Mouse (Mus musculus): ENCODE data around the gene Tpbpb. TPM values are rescaled to one million over a fixed set of nuclear protein-coding genes. Genes with fewer than 3 reads are reported as not detected.
"Not testable (repeated sequence)": the region's sequence is repeated elsewhere in the genome, so short reads cannot be mapped to it uniquely, and the experiment has no call there.

Gene Tpbpb
- total RNA-seq (2014; rRNA removed): not detected in 2 replicates
- not detected in 2 replicates for polyA plus RNA-seq (2015; fragmentation: Nextera tagmentation; extraction: Ambion mirVana)

- not testable (repeated sequence) for H3K27me3 ChIP-seq (ENCODE audit: insufficient read depth, low read length); DNase-seq (ENCODE audit: low spot score); H3K27ac ChIP-seq; H3K4me1 ChIP-seq (ENCODE audit: insufficient read depth, low read length); H3K36me3 ChIP-seq (ENCODE audit: insufficient read depth, low read length); H3K9ac ChIP-seq (replicated peaks; ENCODE audit: low read length); H3K4me2 ChIP-seq (ENCODE audit: low read depth, low read length); H3K4me3 ChIP-seq (ENCODE audit: low read length); ATAC-seq; H3K9me3 ChIP-seq (ENCODE audit: low read length)
- WGBS: 85% methylated on average over 2 of the region's 2 CpGs
These were observed at the start of gene Tpbpb for GRCm38 (mm10) chr13:60904780-60905179. Gene Tpbpb, minus strand, starts transcription at chr13:60904880.

GRCm38 (mm10) chr13:60941884-60942283 lies 37.2 kb upstream of the Tpbpb start, which contains the start of gene Tpbpa:
Gene Tpbpa, minus strand, starts transcription at chr13:60941984.
- H3K36me3 ChIP-seq (ENCODE audit: insufficient read depth, low read length); DNase-seq (ENCODE audit: low spot score); H3K9ac ChIP-seq (replicated peaks; ENCODE audit: low read length); H3K4me1 ChIP-seq (ENCODE audit: insufficient read depth, low read length); H3K9me3 ChIP-seq (ENCODE audit: low read length); H3K27ac ChIP-seq; H3K27me3 ChIP-seq (ENCODE audit: insufficient read depth, low read length); ATAC-seq; H3K4me3 ChIP-seq (ENCODE audit: low read length); H3K4me2 ChIP-seq (ENCODE audit: low read depth, low read length): not testable (repeated sequence)
- WGBS: 77% methylated on average over 3 of the region's 3 CpGs

GRCm38 (mm10) chr13:60936500-60936901 lies 31.8 kb upstream of the Tpbpb start, which contains the start of the genes Gm49391 and Ctla2a:
Gene Gm49391, minus strand, starts transcription at chr13:60936571.
Gene Ctla2a, minus strand, starts transcription at chr13:60936625.
- H3K27me3 ChIP-seq (ENCODE audit: insufficient read depth, low read length): no peaks in the 10 kb centered on the region
- ATAC-seq (no peak), DNase-seq (ENCODE audit: low spot score) (no peak)
- H3K36me3 ChIP-seq (ENCODE audit: insufficient read depth, low read length): no peaks in the 10 kb centered on the region
- H3K9me3 ChIP-seq (ENCODE audit: low read length): 0 out of 2 replicates have a peak, but pooled peaks cover under 1% of the 10 kb centered on the region
- no peak within 1 kb of the TSS for H3K4me2 ChIP-seq (ENCODE audit: low read depth, low read length)
- 75% methylated on average over 5 of the region's 5 CpGs for WGBS
- H3K9ac ChIP-seq (replicated peaks; ENCODE audit: low read length): no peak within 1 kb of the TSS
- no peak within 1 kb of the TSS for H3K27ac ChIP-seq
- TF ChIP-seq CTCF (IDR thresholded peaks at IDR 0.05; ENCODE audit: low read depth): no peak
- no peaks in the 10 kb centered on the region for H3K4me1 ChIP-seq (ENCODE audit: insufficient read depth, low read length)
- no peak within 1 kb of the TSS for H3K4me3 ChIP-seq (ENCODE audit: low read length)

GRCm38 (mm10) chr13:60935490-60935889 lies 30.8 kb upstream of the Tpbpb start, which contains the start of gene Gm49393:
Gene Gm49393, minus strand, starts transcription at chr13:60935590.
- not testable (repeated sequence) for H3K36me3 ChIP-seq (ENCODE audit: insufficient read depth, low read length); ATAC-seq; H3K27me3 ChIP-seq (ENCODE audit: insufficient read depth, low read length); H3K9ac ChIP-seq (replicated peaks; ENCODE audit: low read length); H3K4me1 ChIP-seq (ENCODE audit: insufficient read depth, low read length); H3K27ac ChIP-seq; H3K4me3 ChIP-seq (ENCODE audit: low read length); H3K9me3 ChIP-seq (ENCODE audit: low read length); H3K4me2 ChIP-seq (ENCODE audit: low read depth, low read length); DNase-seq (ENCODE audit: low spot score)
- WGBS: 75% methylated on average over 2 of the region's 2 CpGs

- H3K4me1 ChIP-seq (ENCODE audit: insufficient read depth, low read length): no peaks in the 10 kb centered on the region
- H3K9ac ChIP-seq (replicated peaks; ENCODE audit: low read length): no peak within 1 kb of the TSS
- H3K27ac ChIP-seq: no peak within 1 kb of the TSS
- no peak for TF ChIP-seq CTCF (IDR thresholded peaks at IDR 0.05; ENCODE audit: low read depth)
- H3K4me3 ChIP-seq (ENCODE audit: low read length): no peak within 1 kb of the TSS
- no peak within 1 kb of the TSS for H3K4me2 ChIP-seq (ENCODE audit: low read depth, low read length)
- H3K27me3 ChIP-seq (ENCODE audit: insufficient read depth, low read length): no peaks in the 10 kb centered on the region
- 86% methylated on average over 3 of the region's 3 CpGs for WGBS
- DNase-seq (ENCODE audit: low spot score) (no peak), ATAC-seq (no peak)
- no peaks in the 10 kb centered on the region for H3K36me3 ChIP-seq (ENCODE audit: insufficient read depth, low read length)
- no peaks in the 10 kb centered on the region for H3K9me3 ChIP-seq (ENCODE audit: low read length)
These were observed 7.4 kb downstream of the Tpbpb start, which contains the start of gene Ctla2b for GRCm38 (mm10) chr13:60897328-60897727. Gene Ctla2b, minus strand, starts transcription at chr13:60897447.

- not testable (repeated sequence) for H3K4me1 ChIP-seq (ENCODE audit: insufficient read depth, low read length); H3K4me2 ChIP-seq (ENCODE audit: low read depth, low read length); H3K27me3 ChIP-seq (ENCODE audit: insufficient read depth, low read length); H3K9ac ChIP-seq (replicated peaks; ENCODE audit: low read length); ATAC-seq; H3K9me3 ChIP-seq (ENCODE audit: low read length); H3K27ac ChIP-seq; H3K36me3 ChIP-seq (ENCODE audit: insufficient read depth, low read length); H3K4me3 ChIP-seq (ENCODE audit: low read length); DNase-seq (ENCODE audit: low spot score)
- WGBS: 90% methylated on average over 8 of the region's 8 CpGs
These were observed 7.9 kb downstream of the Tpbpb start, which contains the start of gene Gm49392 for GRCm38 (mm10) chr13:60896794-60897193. Gene Gm49392, minus strand, starts transcription at chr13:60896894.

- no peak for TF ChIP-seq CTCF (IDR thresholded peaks at IDR 0.05; ENCODE audit: low read depth)
- no peak overlapping the region for H3K4me3 ChIP-seq (ENCODE audit: low read length)
- H3K36me3 ChIP-seq (ENCODE audit: insufficient read depth, low read length): no peaks in the 10 kb centered on the region
- no peak overlapping the region for H3K4me2 ChIP-seq (ENCODE audit: low read depth, low read length)
- no peak overlapping the region for H3K27ac ChIP-seq
- ATAC-seq (no peak), DNase-seq (ENCODE audit: low spot score) (no peak)
- no peak overlapping the region for H3K9ac ChIP-seq (replicated peaks; ENCODE audit: low read length)
- H3K4me1 ChIP-seq (ENCODE audit: insufficient read depth, low read length): no peaks in the 10 kb centered on the region
- H3K9me3 ChIP-seq (ENCODE audit: low read length): no peaks in the 10 kb centered on the region
- H3K27me3 ChIP-seq (ENCODE audit: insufficient read depth, low read length): no peaks in the 10 kb centered on the region
These were observed 9.1 kb downstream of the Tpbpb start for GRCm38 (mm10) chr13:60895406-60896160.
